Mouse (Mus musculus): ENCODE results near the gene Spop. TPM values are rescaled to one million over a fixed set of nuclear protein-coding genes. Genes with fewer than 3 reads are reported as not detected.
"Not testable (repeated sequence)": the region's sequence is repeated elsewhere in the genome, so short reads cannot be mapped to it uniquely, and the experiment has no call there.

Gene Spop
- polyA plus RNA-seq, 1 experiment, result 94.8 TPM

DNA sequence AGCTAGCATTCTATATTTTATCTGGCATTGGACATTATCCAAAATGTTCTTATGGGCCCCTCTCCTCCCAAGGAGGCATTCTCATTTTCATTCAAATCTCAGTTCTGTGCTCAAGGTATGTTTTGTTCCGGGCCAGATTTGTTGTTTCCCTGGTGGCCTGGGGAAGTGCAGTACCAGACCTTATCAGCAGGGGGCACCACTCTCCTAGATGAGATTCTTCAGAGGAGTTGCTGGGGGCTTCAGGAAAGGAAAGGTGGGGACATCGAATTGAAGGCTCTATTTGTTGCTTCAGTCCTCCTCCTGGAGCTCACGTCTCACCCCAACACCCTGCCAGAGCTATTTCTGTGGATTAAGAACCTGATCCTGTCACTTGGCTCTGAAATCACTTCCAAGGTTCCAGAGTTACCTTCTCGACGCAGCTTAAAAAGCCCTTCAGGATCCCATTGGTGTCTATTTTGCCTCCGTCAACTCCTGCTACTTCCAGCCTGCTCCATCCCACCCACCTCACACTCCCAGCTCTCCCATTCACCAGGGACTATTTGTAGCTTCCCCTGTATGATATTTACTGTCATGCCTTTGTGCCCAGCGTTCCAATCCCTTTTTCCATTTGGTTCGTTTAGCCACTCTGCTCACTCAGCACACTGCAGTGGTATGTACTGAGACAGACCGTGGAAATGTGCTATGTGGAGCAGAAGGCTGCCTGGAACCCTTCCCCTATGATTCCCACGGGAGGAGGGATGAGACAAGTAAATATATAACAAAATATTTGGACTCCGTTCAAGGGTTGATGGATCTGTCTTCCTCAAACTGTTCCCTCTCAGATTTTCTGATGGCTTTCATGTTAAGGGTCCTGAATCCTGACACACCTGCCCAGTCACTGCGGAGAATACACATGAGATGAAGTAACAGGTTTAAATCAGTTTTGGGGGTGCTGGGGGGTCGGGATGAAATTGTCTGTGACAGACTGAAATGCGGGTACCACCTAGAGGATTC, 15.7 kb upstream of the Spop start:
- Histone ChIP-seq H3K4me1 (ENCODE audit: control insufficient read depth, insufficient read depth, insufficient read length, low read length) (peaks cover 9% of the 10 kb centered on the region), H3K4me3 (ENCODE audit: insufficient read depth, low read depth, low read length) (no peak overlapping the region), H3K27ac (replicated peaks; ENCODE audit: low read depth, low read length) (no peak overlapping the region)

DNA sequence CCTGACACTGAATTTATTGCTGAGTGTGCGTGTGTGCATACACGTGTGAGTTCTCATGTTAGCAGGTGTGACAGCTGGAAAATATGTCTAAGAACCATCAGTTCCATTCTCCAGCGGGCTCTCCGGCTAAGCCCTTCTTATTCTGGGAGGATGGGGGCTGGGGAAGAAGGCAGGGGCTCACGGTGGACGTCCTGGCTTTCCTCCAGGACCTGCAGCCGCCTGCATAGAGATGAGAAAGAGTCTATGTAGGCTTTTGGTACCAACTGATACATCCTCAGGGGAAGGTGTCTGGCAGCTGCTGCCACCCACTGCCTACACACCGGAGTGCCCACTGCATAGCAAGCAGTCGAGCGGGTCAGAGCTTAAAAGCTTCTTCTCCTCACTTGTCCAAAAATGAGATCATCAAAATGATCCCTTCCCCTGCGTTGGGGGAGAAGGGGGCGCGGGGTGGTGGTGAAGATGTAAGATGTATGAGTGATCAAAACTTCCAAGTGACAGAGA, 14.3 kb upstream of the Spop start:
- peaks cover 15% of the 10 kb centered on the region for H3K4me1 ChIP-seq (ENCODE audit: control insufficient read depth, insufficient read depth, insufficient read length, low read length)
- no peak overlapping the region for H3K4me3 ChIP-seq (ENCODE audit: insufficient read depth, low read depth, low read length)
- H3K27ac ChIP-seq (replicated peaks; ENCODE audit: low read depth, low read length), result no peak overlapping the region

DNA sequence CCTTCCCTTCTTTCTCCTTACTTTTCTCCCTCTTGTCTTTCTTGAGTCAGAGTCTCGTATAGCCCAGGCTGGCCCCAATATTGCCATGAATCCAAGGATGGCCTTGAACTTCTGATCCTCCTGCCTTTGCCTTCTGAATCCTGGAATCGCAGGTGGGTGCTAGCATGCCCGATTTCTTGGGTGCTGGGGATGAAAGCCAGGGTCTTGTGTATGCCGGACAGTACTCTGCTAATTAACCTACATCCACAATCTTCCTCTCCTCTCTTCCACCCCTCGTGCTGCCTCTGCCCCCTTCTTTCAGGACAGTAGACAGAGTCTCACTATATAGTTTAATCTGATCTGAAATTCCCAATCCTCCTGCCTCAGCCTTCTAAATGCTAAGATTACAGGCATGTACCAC, 12.3 kb upstream of the Spop start:
- H3K27ac ChIP-seq (replicated peaks; ENCODE audit: low read depth, low read length), result no peak overlapping the region
- no peak overlapping the region for H3K4me3 ChIP-seq (ENCODE audit: insufficient read depth, low read depth, low read length)
- peaks cover 17% of the 10 kb centered on the region for H3K4me1 ChIP-seq (ENCODE audit: control insufficient read depth, insufficient read depth, insufficient read length, low read length)

DNA sequence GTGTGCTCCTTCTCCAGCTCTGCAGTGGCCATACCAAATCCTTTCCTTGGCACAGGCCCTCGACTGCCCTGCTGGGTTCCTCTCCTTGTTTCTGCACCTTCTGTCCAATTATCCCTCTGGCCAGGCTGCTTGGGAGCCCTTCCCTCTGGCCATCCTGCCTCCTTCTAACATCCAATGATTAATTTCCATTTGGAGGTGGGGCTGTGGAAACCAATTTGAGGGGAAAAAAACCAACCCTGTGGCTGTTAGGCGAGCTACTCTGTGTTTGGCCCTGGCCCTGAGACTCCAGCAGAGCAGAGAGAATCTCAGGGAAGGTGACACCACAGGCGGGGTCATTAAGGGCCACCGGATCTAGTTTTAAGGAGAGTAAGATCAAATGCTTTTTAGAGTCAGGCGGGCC, 11.7 kb upstream of the Spop start:
- H3K27ac ChIP-seq (replicated peaks; ENCODE audit: low read depth, low read length), result peak overlapping the region; percentile 69
- H3K4me3 ChIP-seq (ENCODE audit: insufficient read depth, low read depth, low read length), result no peak overlapping the region
- peaks cover 17% of the 10 kb centered on the region for H3K4me1 ChIP-seq (ENCODE audit: control insufficient read depth, insufficient read depth, insufficient read length, low read length)

DNA sequence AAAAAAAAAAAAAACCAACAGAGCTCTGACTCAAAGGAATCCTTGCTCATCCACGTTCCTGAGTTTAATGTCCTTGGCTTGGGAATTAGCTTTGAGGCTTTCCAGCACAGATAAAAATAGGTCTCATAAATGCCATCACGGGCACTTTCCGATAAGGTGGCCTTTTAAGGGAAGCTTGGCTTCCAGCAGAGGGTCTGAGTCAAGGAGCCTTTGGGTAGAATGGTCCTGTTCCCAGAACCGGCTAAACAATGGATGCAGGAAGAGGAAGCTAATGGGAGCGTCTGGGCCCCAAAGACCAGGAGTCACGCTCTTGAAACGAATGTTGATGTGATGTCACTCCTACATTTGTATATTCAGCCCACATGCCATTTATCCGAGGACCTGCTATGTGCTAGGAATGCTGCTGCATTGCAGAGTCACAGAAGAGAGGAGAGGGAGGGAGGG, 11.2 kb upstream of the Spop start:
- Histone ChIP-seq H3K27ac (replicated peaks; ENCODE audit: low read depth, low read length) (peak overlapping the region; percentile 69), H3K4me3 (ENCODE audit: insufficient read depth, low read depth, low read length) (no peak overlapping the region)

DNA sequence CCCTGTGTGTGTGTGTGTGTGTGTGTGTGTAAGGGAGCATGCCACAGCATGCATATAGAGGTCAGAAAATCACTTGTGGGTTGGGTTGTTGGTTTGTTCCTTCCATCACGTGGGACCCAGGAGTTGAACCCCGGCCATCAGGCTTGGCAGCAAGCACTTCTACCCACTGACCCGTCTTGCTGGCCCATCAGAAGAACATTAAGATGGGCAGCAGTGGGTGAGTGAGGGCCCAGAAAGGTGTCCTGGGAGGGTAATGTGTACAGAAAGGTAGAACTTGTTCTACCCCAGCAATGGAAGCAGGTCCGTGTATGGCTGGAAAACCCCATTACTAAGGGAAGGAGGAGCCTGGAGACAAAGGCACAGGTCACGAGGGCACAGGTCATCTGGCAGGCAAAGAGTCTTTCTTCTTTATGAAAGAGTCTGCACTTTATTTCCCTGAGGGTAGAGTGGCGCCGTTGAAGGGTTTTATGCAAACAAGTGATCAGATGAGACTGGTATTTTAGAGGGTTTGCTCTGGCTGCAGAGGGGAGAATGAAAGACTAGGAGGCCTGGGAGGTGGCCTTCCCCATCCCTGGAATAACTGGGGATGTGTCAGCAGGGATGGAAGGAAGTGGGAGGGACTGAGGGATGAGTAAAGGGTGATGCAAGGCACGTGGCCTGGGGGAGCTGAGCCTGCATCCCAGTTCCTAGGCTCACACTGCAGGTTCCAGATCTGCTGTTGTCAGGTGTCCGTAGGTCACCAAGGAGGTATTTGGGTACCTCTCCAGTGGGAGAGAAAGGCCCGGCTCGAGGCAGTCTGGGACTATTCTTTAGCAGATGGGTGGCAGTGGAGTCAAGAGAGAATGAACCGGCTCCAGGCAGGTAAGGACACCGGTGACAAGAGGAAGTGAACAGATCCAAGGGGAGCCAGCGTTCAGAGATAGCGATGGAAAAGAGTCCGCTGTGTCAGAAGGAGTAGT, 10.2 kb upstream of the Spop start:
- Histone ChIP-seq H3K4me3 (ENCODE audit: insufficient read depth, low read depth, low read length) (no peak overlapping the region), H3K4me1 (ENCODE audit: control insufficient read depth, insufficient read depth, insufficient read length, low read length) (peaks cover 17% of the 10 kb centered on the region), H3K27ac (replicated peaks; ENCODE audit: low read depth, low read length) (peak overlapping the region; percentile 35; the same call in 1 of the 2 replicates)

More for the DNA sequence above, 11.2 kb upstream of the Spop start:
- peaks cover 17% of the 10 kb centered on the region for H3K4me1 ChIP-seq (ENCODE audit: control insufficient read depth, insufficient read depth, insufficient read length, low read length)

DNA sequence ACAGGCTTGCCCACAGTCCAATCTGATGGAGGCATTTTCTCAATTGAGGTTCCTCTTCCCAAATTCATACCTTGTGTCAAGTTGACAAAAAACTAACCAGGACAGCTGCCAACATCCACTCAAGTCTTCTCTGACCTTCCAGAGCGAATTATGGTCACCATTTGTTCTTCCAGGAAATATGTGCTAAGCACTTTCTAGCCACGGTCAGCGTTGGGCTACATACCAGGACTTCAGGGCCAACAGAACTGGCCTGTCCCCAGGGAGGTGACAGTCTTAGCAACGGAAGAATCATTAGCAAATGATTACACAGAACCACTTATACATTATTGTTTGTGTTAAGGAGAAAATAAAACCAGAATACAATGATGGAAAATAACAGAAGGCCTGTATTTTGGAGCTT, 8.1 kb upstream of the Spop start:
- Histone ChIP-seq H3K27ac (replicated peaks; ENCODE audit: low read depth, low read length) (no peak overlapping the region), H3K4me1 (ENCODE audit: control insufficient read depth, insufficient read depth, insufficient read length, low read length) (peaks cover 17% of the 10 kb centered on the region), H3K4me3 (ENCODE audit: insufficient read depth, low read depth, low read length) (no peak overlapping the region)

DNA sequence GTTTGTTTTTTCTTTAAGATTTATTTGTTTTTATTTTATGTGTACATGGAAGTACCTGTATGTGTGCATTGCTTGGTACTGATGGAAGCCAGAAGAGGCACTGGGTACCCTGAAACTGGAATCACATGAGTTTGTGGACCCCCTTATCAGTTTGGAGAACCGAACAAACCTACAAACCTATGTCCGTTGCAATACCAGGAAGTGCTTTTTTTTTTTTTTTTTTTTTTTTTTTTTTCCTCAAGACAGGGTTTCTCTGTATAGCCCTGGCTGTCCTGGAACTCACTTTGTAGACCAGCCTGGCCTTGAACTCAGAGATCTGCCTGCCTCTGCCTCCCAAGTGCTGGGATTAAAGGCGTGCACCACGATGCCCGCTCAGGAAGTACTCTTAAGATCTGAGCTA, 7.5 kb upstream of the Spop start:
- not testable (repeated sequence) for H3K4me3 ChIP-seq (ENCODE audit: insufficient read depth, low read depth, low read length); H3K27ac ChIP-seq (replicated peaks; ENCODE audit: low read depth, low read length)
- peaks cover 17% of the 10 kb centered on the region for H3K4me1 ChIP-seq (ENCODE audit: control insufficient read depth, insufficient read depth, insufficient read length, low read length)

DNA sequence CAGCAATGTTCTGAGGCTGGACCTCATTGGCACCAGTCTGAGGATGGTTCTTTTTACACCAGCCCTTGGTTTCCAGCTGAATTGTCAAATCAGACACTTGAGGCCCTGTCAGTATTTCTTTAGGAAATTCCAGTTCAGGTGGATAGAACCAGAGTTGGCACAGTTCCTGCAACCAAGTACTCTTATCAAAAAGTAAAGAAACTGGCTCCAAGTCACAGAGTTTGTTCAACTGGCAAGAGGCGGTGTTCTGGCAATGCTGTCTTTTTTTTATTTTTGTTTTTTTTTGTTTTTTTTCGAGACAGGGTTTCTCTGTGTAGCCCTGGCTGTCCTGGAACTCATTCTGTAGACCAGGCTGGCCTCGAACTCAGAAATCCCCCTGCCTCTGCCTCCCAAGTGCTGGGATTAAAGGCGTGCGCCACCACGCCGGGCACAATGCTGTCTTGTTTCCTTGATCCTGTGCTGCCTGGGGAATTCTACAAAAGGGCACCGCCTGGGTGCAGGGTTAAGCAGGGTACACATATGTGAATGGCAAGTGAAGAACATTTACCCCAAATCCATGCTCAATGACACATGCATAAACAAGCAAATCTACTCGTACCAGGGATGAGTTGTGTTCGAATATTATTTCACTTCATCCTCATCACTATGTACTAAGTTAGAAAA, 4.3 kb upstream of the Spop start:
- Histone ChIP-seq H3K4me3 (ENCODE audit: insufficient read depth, low read depth, low read length) (no peak overlapping the region), H3K27ac (replicated peaks; ENCODE audit: low read depth, low read length) (no peak overlapping the region), H3K4me1 (ENCODE audit: control insufficient read depth, insufficient read depth, insufficient read length, low read length) (peaks cover 5% of the 10 kb centered on the region; the same call in 1 of the 2 replicates)

DNA sequence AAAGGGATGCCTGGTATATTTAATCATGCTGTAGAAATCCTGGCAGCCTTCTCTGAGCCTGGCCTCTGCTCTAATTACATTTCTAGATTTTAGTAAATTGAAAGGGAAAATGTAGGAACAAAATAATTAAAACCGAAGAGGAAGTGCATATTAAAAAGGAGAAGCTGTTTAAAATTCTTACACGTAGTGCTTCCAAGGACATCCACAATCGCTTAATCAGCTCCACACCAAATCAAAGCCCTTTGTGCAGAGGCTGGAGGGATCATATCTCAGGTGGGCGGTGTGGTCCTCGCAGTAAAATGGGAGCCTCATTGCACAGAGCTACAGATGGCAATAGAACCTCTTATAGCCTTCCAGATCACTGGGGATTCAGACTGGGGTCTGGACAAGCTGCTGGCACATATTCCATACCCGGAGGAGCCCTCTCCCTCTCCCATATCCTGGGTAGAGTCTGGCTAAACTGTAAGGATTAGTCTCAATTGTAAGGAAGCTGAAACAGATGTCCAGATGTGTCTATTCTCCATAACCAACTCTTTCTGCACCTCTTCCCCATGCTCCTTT, 2.3 kb upstream of the Spop start:
- no peak overlapping the region for H3K27ac ChIP-seq (replicated peaks; ENCODE audit: low read depth, low read length)
- peaks cover 5% of the 10 kb centered on the region; the same call in 1 of the 2 replicates for H3K4me1 ChIP-seq (ENCODE audit: control insufficient read depth, insufficient read depth, insufficient read length, low read length)
- no peak overlapping the region for H3K4me3 ChIP-seq (ENCODE audit: insufficient read depth, low read depth, low read length)

DNA sequence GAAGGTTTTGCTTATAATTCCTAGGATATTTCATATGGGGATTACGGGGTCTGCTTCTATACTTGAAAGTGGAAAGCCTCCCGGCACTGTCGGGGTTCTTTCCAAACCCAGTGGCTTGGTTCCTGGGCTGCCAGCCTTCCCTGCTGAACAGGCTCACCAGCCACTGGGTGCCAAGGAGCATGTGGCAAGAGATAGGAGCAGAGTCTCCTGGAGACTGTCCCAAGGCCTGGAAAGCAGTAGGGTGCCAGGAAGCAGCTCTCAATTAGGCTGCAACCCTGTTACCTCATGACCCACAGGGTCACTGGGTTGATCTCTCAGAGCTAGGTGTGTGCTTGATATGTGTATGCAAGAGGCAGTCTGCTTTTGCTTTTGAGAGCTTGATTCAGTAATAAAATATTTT, 1.3 kb upstream of the Spop start:
- peak overlapping the region; percentile 58; the same call in 1 of the 2 replicates for H3K27ac ChIP-seq (replicated peaks; ENCODE audit: low read depth, low read length)
- peaks cover 5% of the 10 kb centered on the region; the same call in 1 of the 2 replicates for H3K4me1 ChIP-seq (ENCODE audit: control insufficient read depth, insufficient read depth, insufficient read length, low read length)
- no peak overlapping the region for H3K4me3 ChIP-seq (ENCODE audit: insufficient read depth, low read depth, low read length)

DNA sequence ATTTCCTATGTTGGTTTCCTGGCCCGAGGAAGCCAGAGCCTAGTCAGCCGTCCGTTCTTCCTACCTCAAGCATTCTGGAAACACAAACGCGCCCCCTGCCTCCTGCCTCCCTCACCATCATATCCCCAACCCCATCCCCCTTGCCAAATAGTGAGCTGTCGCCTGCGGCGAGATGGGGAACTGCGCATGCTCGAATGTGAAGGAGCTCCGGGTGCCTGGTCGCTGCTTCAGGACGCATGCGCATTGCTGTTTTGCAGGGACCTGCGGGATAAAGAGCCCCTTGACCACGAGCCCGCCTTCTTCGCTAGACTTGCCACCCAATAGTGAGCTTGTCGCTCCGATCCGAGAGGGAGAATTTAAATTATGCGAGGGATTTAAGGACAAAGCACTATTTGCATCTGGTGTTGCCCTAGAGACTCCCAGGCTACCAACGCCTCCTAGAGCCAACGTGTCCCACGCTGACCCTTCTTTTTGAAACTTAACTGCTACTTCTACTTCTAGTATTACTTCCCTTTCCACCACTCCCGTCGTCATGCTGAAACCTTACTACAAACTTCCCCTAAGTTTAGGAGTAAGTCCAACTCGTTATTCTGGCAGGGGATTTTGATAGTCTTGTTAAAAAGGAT, 769 bp downstream of the Spop start:
- H3K4me1 ChIP-seq (ENCODE audit: control insufficient read depth, insufficient read depth, insufficient read length, low read length), result peaks cover 5% of the 10 kb centered on the region; the same call in 1 of the 2 replicates
- peak overlapping the region; percentile 87 for H3K27ac ChIP-seq (replicated peaks; ENCODE audit: low read depth, low read length)
- H3K4me3 ChIP-seq (ENCODE audit: insufficient read depth, low read depth, low read length), result peak overlapping the region; percentile 80

DNA sequence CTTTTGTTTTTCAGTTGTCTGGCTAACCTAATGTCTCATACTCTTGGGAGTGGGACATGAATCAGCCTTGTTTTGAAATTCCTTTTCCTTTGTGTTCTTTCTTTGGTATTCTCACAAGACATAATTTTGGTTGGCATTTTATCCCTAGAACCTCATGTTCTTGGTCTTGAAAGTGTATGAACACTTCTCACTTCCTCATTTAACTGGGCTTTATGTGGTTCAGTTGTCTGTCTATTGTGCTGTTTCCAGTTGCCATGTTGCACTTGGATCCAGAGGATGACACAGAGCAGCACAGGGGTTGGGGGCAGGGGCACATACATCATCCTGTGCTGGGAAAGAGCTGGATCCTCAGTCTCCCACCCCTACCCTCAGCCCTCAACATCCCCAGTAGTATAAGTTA, 2.1 kb downstream of the Spop start:
- Histone ChIP-seq H3K4me1 (ENCODE audit: control insufficient read depth, insufficient read depth, insufficient read length, low read length) (peaks cover 5% of the 10 kb centered on the region; the same call in 1 of the 2 replicates), H3K4me3 (ENCODE audit: insufficient read depth, low read depth, low read length) (no peak overlapping the region), H3K27ac (replicated peaks; ENCODE audit: low read depth, low read length) (peak overlapping the region; percentile 51)

DNA sequence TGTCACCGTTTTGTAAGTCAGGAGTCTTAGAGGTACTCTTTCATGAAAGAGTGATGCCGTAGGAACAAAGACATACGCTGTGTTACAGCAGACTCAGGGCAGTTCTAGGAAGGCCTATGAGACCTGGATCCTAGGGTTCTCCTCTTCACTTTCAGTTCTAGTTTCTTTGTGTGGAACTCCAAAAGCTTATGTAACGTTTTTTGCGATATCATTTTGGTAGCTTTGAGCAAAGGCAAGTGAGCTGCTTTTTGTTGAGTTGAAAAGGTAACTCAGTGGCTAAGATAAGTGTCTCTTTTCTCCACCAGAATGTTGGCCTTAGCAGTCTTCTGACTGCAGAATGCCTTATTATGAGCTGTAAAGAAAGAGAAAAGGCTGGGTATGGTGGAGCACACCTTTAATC, 3.5 kb downstream of the Spop start:
- Histone ChIP-seq H3K4me3 (ENCODE audit: insufficient read depth, low read depth, low read length) (no peak overlapping the region), H3K4me1 (ENCODE audit: control insufficient read depth, insufficient read depth, insufficient read length, low read length) (peaks cover 3% of the 10 kb centered on the region; the same call in 1 of the 2 replicates), H3K27ac (replicated peaks; ENCODE audit: low read depth, low read length) (no peak overlapping the region)

Measured in brown adipose tissue, adult 24 weeks (tissue).